Mouse (Mus musculus): ENCODE measurements around the gene Capn13. TPM values are rescaled to one million over a fixed set of nuclear protein-coding genes. Genes with fewer than 3 reads are reported as not detected.

Gene Capn13
- total and polyA plus RNA-seq, 2 experiments from 2014 or later, result not detected

- 78% methylated on average over 14 of the region's 14 CpGs for WGBS
Measured at GRCm38 (mm10) chr17:73342673-73343072, 58.0 kb downstream of the Capn13 start.

GRCm38 (mm10) chr17:73329071-73329470, 71.6 kb downstream of the Capn13 start:
- H3K36me3 ChIP-seq (replicated peaks; ENCODE audit: control insufficient read depth, insufficient read depth, low read length), result no peaks in the 10 kb centered on the region
- 0 out of 2 replicates have a peak, but pooled peaks cover 6% of the 10 kb centered on the region for H3K4me1 ChIP-seq (ENCODE audit: control insufficient read depth, insufficient read depth)
- no peak overlapping the region for H3K4me3 ChIP-seq (ENCODE audit: low read depth, low read length)
- H3K27me3 ChIP-seq (ENCODE audit: control insufficient read depth, insufficient read depth, low read length), result no peaks in the 10 kb centered on the region
- H3K27ac ChIP-seq (ENCODE audit: low read depth), result no peak overlapping the region
- H3K9ac ChIP-seq (replicated peaks; ENCODE audit: low read depth, low read length), result no peak overlapping the region
- no peaks in the 10 kb centered on the region for H3K9me3 ChIP-seq (replicated peaks; ENCODE audit: control insufficient read depth, low read length)
- no peak overlapping the region for H3K4me2 ChIP-seq (ENCODE audit: low read depth, low read length)
- no peak for ATAC-seq (ENCODE audit: insufficient read depth, low read depth)
- DNase-seq (ENCODE audit: low spot score), result no peak
- no peak for TF ChIP-seq CTCF (IDR thresholded peaks at IDR 0.05; ENCODE audit: low read depth)
- TF ChIP-seq EP300 (IDR thresholded peaks at IDR 0.05; ENCODE audit: low read depth), result no peak
- 70% methylated on average over 5 of the region's 5 CpGs for WGBS

More at GRCm38 (mm10) chr17:73342673-73343072, 58.0 kb downstream of the Capn13 start:
- ATAC-seq (ENCODE audit: insufficient read depth, low read depth) (no peak), DNase-seq (ENCODE audit: low spot score) (no peak)
- Histone ChIP-seq H3K9me3 (replicated peaks; ENCODE audit: control insufficient read depth, low read length) (no peaks in the 10 kb centered on the region), H3K9ac (replicated peaks; ENCODE audit: low read depth, low read length) (no peak overlapping the region), H3K27me3 (ENCODE audit: control insufficient read depth, insufficient read depth, low read length) (no peaks in the 10 kb centered on the region), H3K27ac (ENCODE audit: low read depth) (no peak overlapping the region), H3K36me3 (replicated peaks; ENCODE audit: control insufficient read depth, insufficient read depth, low read length) (no peaks in the 10 kb centered on the region), H3K4me3 (ENCODE audit: low read depth, low read length) (no peak overlapping the region), H3K4me1 (ENCODE audit: control insufficient read depth, insufficient read depth) (no peaks in the 10 kb centered on the region), H3K4me2 (ENCODE audit: low read depth, low read length) (no peak overlapping the region)
- TF ChIP-seq EP300 (IDR thresholded peaks at IDR 0.05; ENCODE audit: low read depth) (no peak), CTCF (IDR thresholded peaks at IDR 0.05; ENCODE audit: low read depth) (no peak)

- no peaks in the 10 kb centered on the region for H3K27me3 ChIP-seq (ENCODE audit: control insufficient read depth, insufficient read depth, low read length)
- H3K27ac ChIP-seq (ENCODE audit: low read depth), result no peak overlapping the region
- no peak for ATAC-seq (ENCODE audit: insufficient read depth, low read depth)
Measured at GRCm38 (mm10) chr17:73325314-73325713, 75.4 kb downstream of the Capn13 start.

GRCm38 (mm10) chr17:73324732-73325131, 75.9 kb downstream of the Capn13 start:
- Histone ChIP-seq H3K9me3 (replicated peaks; ENCODE audit: control insufficient read depth, low read length) (no peaks in the 10 kb centered on the region), H3K4me3 (ENCODE audit: low read depth, low read length) (no peak overlapping the region), H3K36me3 (replicated peaks; ENCODE audit: control insufficient read depth, insufficient read depth, low read length) (no peaks in the 10 kb centered on the region), H3K27me3 (ENCODE audit: control insufficient read depth, insufficient read depth, low read length) (no peaks in the 10 kb centered on the region), H3K4me2 (ENCODE audit: low read depth, low read length) (no peak overlapping the region), H3K4me1 (ENCODE audit: control insufficient read depth, insufficient read depth) (0 out of 2 replicates have a peak, but pooled peaks cover 6% of the 10 kb centered on the region), H3K27ac (ENCODE audit: low read depth) (no peak overlapping the region), H3K9ac (replicated peaks; ENCODE audit: low read depth, low read length) (no peak overlapping the region)
- no peak for ATAC-seq (ENCODE audit: insufficient read depth, low read depth)
- DNase-seq (ENCODE audit: low spot score), result peak; percentile 17
- TF ChIP-seq CTCF (IDR thresholded peaks at IDR 0.05; ENCODE audit: low read depth) (no peak), EP300 (IDR thresholded peaks at IDR 0.05; ENCODE audit: low read depth) (no peak)
- WGBS, result 21% methylated on average over 6 of the region's 6 CpGs

More at GRCm38 (mm10) chr17:73325314-73325713, 75.4 kb downstream of the Capn13 start:
- Histone ChIP-seq H3K4me3 (ENCODE audit: low read depth, low read length) (no peak overlapping the region), H3K9me3 (replicated peaks; ENCODE audit: control insufficient read depth, low read length) (no peaks in the 10 kb centered on the region), H3K36me3 (replicated peaks; ENCODE audit: control insufficient read depth, insufficient read depth, low read length) (no peaks in the 10 kb centered on the region), H3K9ac (replicated peaks; ENCODE audit: low read depth, low read length) (no peak overlapping the region), H3K4me1 (ENCODE audit: control insufficient read depth, insufficient read depth) (0 out of 2 replicates have a peak, but pooled peaks cover 6% of the 10 kb centered on the region), H3K4me2 (ENCODE audit: low read depth, low read length) (no peak overlapping the region)
- TF ChIP-seq EP300 (IDR thresholded peaks at IDR 0.05; ENCODE audit: low read depth) (no peak), CTCF (IDR thresholded peaks at IDR 0.05; ENCODE audit: low read depth) (no peak)
- WGBS, result 31% methylated on average over 6 of the region's 6 CpGs
- no peak for DNase-seq (ENCODE audit: low spot score)

- Histone ChIP-seq H3K27ac (ENCODE audit: low read depth) (no peak overlapping the region), H3K4me3 (ENCODE audit: low read depth, low read length) (no peak overlapping the region), H3K9ac (replicated peaks; ENCODE audit: low read depth, low read length) (no peak overlapping the region), H3K36me3 (replicated peaks; ENCODE audit: control insufficient read depth, insufficient read depth, low read length) (no peaks in the 10 kb centered on the region), H3K27me3 (ENCODE audit: control insufficient read depth, insufficient read depth, low read length) (no peaks in the 10 kb centered on the region), H3K4me1 (ENCODE audit: control insufficient read depth, insufficient read depth) (0 out of 2 replicates have a peak, but pooled peaks cover 6% of the 10 kb centered on the region), H3K4me2 (ENCODE audit: low read depth, low read length) (no peak overlapping the region), H3K9me3 (replicated peaks; ENCODE audit: control insufficient read depth, low read length) (no peaks in the 10 kb centered on the region)
- TF ChIP-seq EP300 (IDR thresholded peaks at IDR 0.05; ENCODE audit: low read depth) (no peak), CTCF (IDR thresholded peaks at IDR 0.05; ENCODE audit: low read depth) (no peak)
- 84% methylated on average over 3 of the region's 3 CpGs for WGBS
- DNase-seq (ENCODE audit: low spot score) (no peak), ATAC-seq (ENCODE audit: insufficient read depth, low read depth) (no peak)
Measured at GRCm38 (mm10) chr17:73323981-73324380, 76.7 kb downstream of the Capn13 start.

- H3K9me3 ChIP-seq (replicated peaks; ENCODE audit: control insufficient read depth, low read length), result no peaks in the 10 kb centered on the region; the same call in 1 of the 2 replicates
- WGBS, result 91% methylated on average over 13 of the region's 13 CpGs
- no peak overlapping the region for H3K4me3 ChIP-seq (ENCODE audit: low read depth, low read length)
- no peaks in the 10 kb centered on the region for H3K27me3 ChIP-seq (ENCODE audit: control insufficient read depth, insufficient read depth, low read length)
- H3K4me2 ChIP-seq (ENCODE audit: low read depth, low read length), result no peak overlapping the region
- no peaks in the 10 kb centered on the region for H3K4me1 ChIP-seq (ENCODE audit: control insufficient read depth, insufficient read depth)
- H3K27ac ChIP-seq (ENCODE audit: low read depth), result no peak overlapping the region
- H3K9ac ChIP-seq (replicated peaks; ENCODE audit: low read depth, low read length), result no peak overlapping the region
- ATAC-seq (ENCODE audit: insufficient read depth, low read depth) (no peak), DNase-seq (ENCODE audit: low spot score) (no peak)
- TF ChIP-seq EP300 (IDR thresholded peaks at IDR 0.05; ENCODE audit: low read depth), result no peak
- TF ChIP-seq CTCF (IDR thresholded peaks at IDR 0.05; ENCODE audit: low read depth), result no peak
- no peaks in the 10 kb centered on the region for H3K36me3 ChIP-seq (replicated peaks; ENCODE audit: control insufficient read depth, insufficient read depth, low read length)
Measured at GRCm38 (mm10) chr17:73314786-73315185, 85.9 kb downstream of the Capn13 start.
